Mouse (Mus musculus) heart, embryonic 11.5 days (tissue): ENCODE results near the gene Hoxa13. TPM values are rescaled to one million over a fixed set of nuclear protein-coding genes. Genes with fewer than 3 reads are reported as not detected.

Experiments used
- microRNA counts: library from miRNA; unstranded; fragments of <30 nt; microRNA quantifications from one replicate; lab custom pipeline; 2015
- microRNA-seq: library from miRNA; unstranded; fragments of <30 nt; microRNA quantifications from one replicate; pipeline ENCODE4, GENCODE M21; 2016; ENCODE audit warnings: borderline number of aligned reads
- polyA plus RNA-seq: library from polyadenylated mRNA; unstranded; fragments of >200 nt; fragmentation: Nextera tagmentation; extraction: Ambion mirVana; gene quantifications from 2 replicates; pipeline ENCODE4 v1.2.1, GENCODE M21; 2014

Gene Hoxa13
- polyA plus RNA-seq, 1 experiment from 2014 or later: not detected

MicroRNAs encoded within 50 kb of the gene (microRNA counts, 519-probe panel; counts per million panel counts)
- microRNA mmu-miR-196b (lab: Ali Mortazavi, UCI): 32.2 counts per million

Small RNAs within 50 kb of the gene (microRNA-seq; reads per million reads assigned to microRNA genes)
- gene Mir196b: 389 reads per million, percentile 78 among the genes with 10 or more reads in this experiment

Other genes starting within 250 kb of the Hoxa13 start
- 16.1 and 16.9 TPM in 2 replicates for gene Skap2, start 248.3 kb downstream of the Hoxa13 start, polyA plus RNA-seq
- gene Hoxa1, start 102.6 kb downstream of the Hoxa13 start, polyA plus RNA-seq: 1.2 TPM in 2 replicates
- 3.5 and 3.6 TPM in 2 replicates for gene Hoxa2, start 96.0 kb downstream of the Hoxa13 start, polyA plus RNA-seq
- 0.45 and 0.57 TPM in 2 replicates for gene 5730596B20Rik, start 83.4 kb downstream of the Hoxa13 start, polyA plus RNA-seq
- 0.68 and 1.4 TPM in 2 replicates for gene Hoxa4, start 69.1 kb downstream of the Hoxa13 start, polyA plus RNA-seq
- gene Hoxa5, start 56.3 kb downstream of the Hoxa13 start, polyA plus RNA-seq: 2.4 and 2.6 TPM in 2 replicates
- gene Hoxa6, start 52.2 kb downstream of the Hoxa13 start, polyA plus RNA-seq: not detected in 2 replicates
- gene Hoxa3, start 47.5 kb downstream of the Hoxa13 start, polyA plus RNA-seq: 1.5 and 2.2 TPM in 2 replicates
- not detected in 2 replicates for gene Gm28308, start 47.5 kb downstream of the Hoxa13 start, polyA plus RNA-seq
- gene Hoxa7, start 39.0 kb downstream of the Hoxa13 start, polyA plus RNA-seq: 0.49 TPM in 2 replicates
- 0.13 and 0.29 TPM in 2 replicates for gene Hoxa9, start 29.8 kb downstream of the Hoxa13 start, polyA plus RNA-seq
- gene Hoxa10, start 20.0 kb downstream of the Hoxa13 start, polyA plus RNA-seq: 0.20 and 0.97 TPM in 2 replicates
- gene Hoxa11, start 15.1 kb downstream of the Hoxa13 start, polyA plus RNA-seq: not detected in 2 replicates
- not detected in 2 replicates for gene Evx1, start 52.6 kb upstream of the Hoxa13 start, polyA plus RNA-seq